8 mouse cellular contexts compared by ENCODE assay signal in the genomic region with DNA sequence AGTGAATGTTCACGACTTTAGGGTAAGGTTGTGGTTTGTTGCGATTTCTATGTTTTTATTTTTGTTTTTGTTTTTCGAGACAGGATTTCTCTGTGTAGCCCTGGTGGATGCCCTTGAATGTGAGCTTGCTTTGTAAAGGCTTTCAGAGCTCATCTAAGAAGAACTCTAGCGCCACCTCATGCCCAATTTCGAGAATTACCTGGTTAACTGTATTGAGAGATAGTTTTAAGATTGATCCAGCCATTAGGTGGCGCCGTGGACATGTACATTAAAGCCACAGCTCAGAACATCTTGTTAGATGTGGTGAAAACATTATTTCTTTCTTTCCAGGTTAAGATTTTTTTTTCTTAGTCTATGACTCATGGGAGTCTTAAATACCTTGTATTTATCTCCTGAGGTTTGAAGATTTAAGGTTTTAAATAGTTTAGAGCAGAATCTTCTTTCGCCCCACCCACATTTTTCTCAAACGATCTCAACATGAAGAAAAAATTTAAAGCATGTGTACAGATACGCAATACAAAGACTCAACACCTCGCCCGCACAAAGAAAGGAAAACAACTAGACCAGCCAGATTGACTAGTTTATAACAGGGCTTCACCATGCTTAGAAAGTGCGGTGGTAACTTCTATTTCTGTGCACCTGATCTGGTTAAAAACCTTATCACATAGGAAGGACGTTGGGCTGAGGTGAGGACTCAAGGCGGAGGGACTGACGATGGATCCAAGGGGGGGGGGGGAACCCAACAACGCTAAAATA. TPM values are rescaled to one million over a fixed set of nuclear protein-coding genes. Genes with fewer than 3 reads are reported as not detected.
DNase-seq lines count a peak whose midpoint lies in the region; ATAC-seq lines count a peak whose summit lies in the region.

No protein-coding gene starts in this region.

- ATAC-seq in embryonic facial prominence, embryonic 11.5 days (replicated peaks; ENCODE audit: insufficient number of reproducible peaks, low FRiP score, low TSS enrichment, low read depth) = peak; percentile 74
- peak; percentile 85 for ATAC-seq in midbrain, embryonic 13.5 days

- no peaks in the 10 kb centered on the region for H3K4me1 ChIP-seq in embryonic facial prominence, embryonic 11.5 days (ENCODE audit: control insufficient read depth, insufficient read depth, low read length)
- H3K4me1 ChIP-seq in midbrain, embryonic 13.5 days (replicated peaks) = 0 out of 2 replicates have a peak, but pooled peaks cover 3% of the 10 kb centered on the region

- peak; percentile 61 to 85 for DNase-seq in urinary bladder, adult 18-20 months (ENCODE audit: low spot score in 2 of 2)
- DNase-seq in urinary bladder, adult 2 months (ENCODE audit: low spot score) = no peak
- DNase-seq in embryonic facial prominence, embryonic 11.5 days (ENCODE audit: low spot score) = peak; percentile 99
- DNase-seq in heart, adult 11 months = peak; percentile 98
- DNase-seq in kidney, adult 11 months = peak; percentile 93
- peak; percentile 93 for DNase-seq in left cerebral cortex, postnatal 4 days
- peak; percentile 59 to 90 for DNase-seq in spleen, adult 18-20 months

- H3K27me3 ChIP-seq in embryonic facial prominence, embryonic 11.5 days (ENCODE audit: control insufficient read depth, insufficient read depth, low read length) = no peaks in the 10 kb centered on the region
- H3K27me3 ChIP-seq in midbrain, embryonic 13.5 days = no peaks in the 10 kb centered on the region

- no peak overlapping the region for H3K27ac ChIP-seq in embryonic facial prominence, embryonic 11.5 days (replicated peaks; ENCODE audit: low read depth, low read length)
- no peak overlapping the region for H3K27ac ChIP-seq in midbrain, embryonic 13.5 days

- intact Hi-C loops in left cerebral cortex, postnatal 4 days (cut with DNase I) = loop anchor here (5.0 kb wide), 1 partner anchor 439 kb away; no protein-coding TSS in a partner anchor

- H3K4me3 ChIP-seq in embryonic facial prominence, embryonic 11.5 days (ENCODE audit: low read depth, low read length) = no peak overlapping the region
- H3K4me3 ChIP-seq in midbrain, embryonic 13.5 days (replicated peaks) = no peak overlapping the region

- 34% methylated on average over 17 of the region's 17 CpGs for WGBS in embryonic facial prominence, embryonic 11.5 days
- WGBS in midbrain, embryonic 13.5 days = 40% methylated on average over 17 of the region's 17 CpGs

- no peaks in the 10 kb centered on the region for H3K9me3 ChIP-seq in embryonic facial prominence, embryonic 11.5 days (replicated peaks; ENCODE audit: control insufficient read depth, low read length)
- no peaks in the 10 kb centered on the region for H3K9me3 ChIP-seq in midbrain, embryonic 13.5 days

- no peaks in the 10 kb centered on the region for H3K36me3 ChIP-seq in embryonic facial prominence, embryonic 11.5 days (replicated peaks; ENCODE audit: control insufficient read depth, insufficient read depth, low read depth, low read length)
- H3K36me3 ChIP-seq in midbrain, embryonic 13.5 days = no peaks in the 10 kb centered on the region

- no peak overlapping the region for H3K4me2 ChIP-seq in embryonic facial prominence, embryonic 11.5 days (ENCODE audit: low read depth, low read length)
- no peak overlapping the region for H3K4me2 ChIP-seq in midbrain, embryonic 13.5 days (replicated peaks)

- H3K9ac ChIP-seq in embryonic facial prominence, embryonic 11.5 days (replicated peaks; ENCODE audit: low read length) = no peak overlapping the region
- H3K9ac ChIP-seq in midbrain, embryonic 13.5 days (replicated peaks) = no peak overlapping the region

RNA-seq across cellular contexts. Expression of a gene that starts 40.1 kb away (rescaled TPM):
- polyA plus RNA-seq in urinary bladder, adult 2 months (2012; rRNA removed) = 48.6 and 50.3 TPM in 2 replicates
- polyA plus RNA-seq in embryonic facial prominence, embryonic 11.5 days (2014; fragmentation: Nextera tagmentation; extraction: Ambion mirVana) = 14.2 and 18.9 TPM in 2 replicates
- 10 to 100 TPM; 19.3 to 20.5 TPM for total RNA-seq in left cerebral cortex, postnatal 4 days (2021)
- 6.8 and 7.2 TPM in 2 replicates for polyA plus RNA-seq in midbrain, embryonic 13.5 days (2015; fragmentation: Nextera tagmentation; extraction: Ambion mirVana)
